Mouse (Mus musculus) embryonic fibroblast, embryonic 13.5 days (primary cell): ENCODE results near the gene Zfp853.

Experiments used
- CTCF ChIP-seq: IDR thresholded peaks from 2 replicates; pipeline ENCODE4 v1.5.1; 2011; ENCODE audit warnings: mild to moderate bottlenecking, control low read depth, low read length, moderate library complexity, borderline replicate concordance; ENCODE audit not compliant: insufficient read depth
- POLR2A ChIP-seq: IDR thresholded peaks from 2 replicates; pipeline ENCODE4 v1.6.1; 2011; ENCODE audit warnings: low read depth, mild to moderate bottlenecking, control low read depth, low read length, moderate library complexity

DNA sequence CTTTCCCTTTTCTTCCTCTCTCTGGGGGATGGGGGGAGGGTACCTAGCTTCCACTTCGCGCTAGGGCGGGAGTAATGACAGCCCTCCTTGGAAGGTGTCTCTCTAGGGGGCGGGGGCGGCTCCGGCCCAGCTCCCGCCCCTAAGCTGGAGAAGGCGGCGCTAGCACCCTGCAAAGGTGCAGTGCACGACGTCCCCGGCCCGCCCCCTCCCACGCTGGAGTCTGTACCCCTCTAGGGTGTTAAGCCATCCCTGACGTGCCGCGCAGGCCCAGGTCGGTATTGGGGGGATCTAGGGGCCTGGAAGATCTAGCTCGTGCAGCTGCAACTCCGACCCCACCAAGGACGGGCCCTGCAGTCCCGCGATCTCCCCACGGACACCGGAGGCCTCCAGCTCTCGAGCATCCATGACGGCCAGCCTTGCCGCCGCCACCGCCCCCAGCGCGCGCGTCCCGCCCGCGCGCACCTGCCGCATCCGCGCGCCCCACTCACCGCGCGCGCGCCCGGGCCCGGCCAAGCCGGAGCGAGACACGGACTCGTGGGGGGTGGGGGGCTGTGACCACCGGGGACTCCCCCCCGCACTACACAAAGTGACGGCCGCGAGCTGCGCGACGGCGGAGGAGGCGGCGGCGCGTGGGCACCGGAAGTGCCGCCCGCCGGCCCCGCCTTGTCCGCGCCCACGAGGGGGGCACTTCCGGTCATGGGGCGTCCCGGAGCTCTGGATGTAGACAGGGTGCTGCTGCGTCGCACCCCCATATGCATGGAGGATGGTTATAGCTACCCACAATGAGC is 23.9 kb downstream of the Zfp853 start, which contains the start of gene Zfp316:
- TF ChIP-seq CTCF (no peak), POLR2A (peak; percentile 91)
